Mouse (Mus musculus) embryo, embryonic 11.5 days (tissue): ENCODE results near the gene Ppfia3.

Source experiments
- DNase-seq: peaks from one replicate; pipeline ENCODE4 v3.0.0-alpha.2; 2012; ENCODE audit warnings: low read depth, low spot score

Ppfia3 gene

DNA sequence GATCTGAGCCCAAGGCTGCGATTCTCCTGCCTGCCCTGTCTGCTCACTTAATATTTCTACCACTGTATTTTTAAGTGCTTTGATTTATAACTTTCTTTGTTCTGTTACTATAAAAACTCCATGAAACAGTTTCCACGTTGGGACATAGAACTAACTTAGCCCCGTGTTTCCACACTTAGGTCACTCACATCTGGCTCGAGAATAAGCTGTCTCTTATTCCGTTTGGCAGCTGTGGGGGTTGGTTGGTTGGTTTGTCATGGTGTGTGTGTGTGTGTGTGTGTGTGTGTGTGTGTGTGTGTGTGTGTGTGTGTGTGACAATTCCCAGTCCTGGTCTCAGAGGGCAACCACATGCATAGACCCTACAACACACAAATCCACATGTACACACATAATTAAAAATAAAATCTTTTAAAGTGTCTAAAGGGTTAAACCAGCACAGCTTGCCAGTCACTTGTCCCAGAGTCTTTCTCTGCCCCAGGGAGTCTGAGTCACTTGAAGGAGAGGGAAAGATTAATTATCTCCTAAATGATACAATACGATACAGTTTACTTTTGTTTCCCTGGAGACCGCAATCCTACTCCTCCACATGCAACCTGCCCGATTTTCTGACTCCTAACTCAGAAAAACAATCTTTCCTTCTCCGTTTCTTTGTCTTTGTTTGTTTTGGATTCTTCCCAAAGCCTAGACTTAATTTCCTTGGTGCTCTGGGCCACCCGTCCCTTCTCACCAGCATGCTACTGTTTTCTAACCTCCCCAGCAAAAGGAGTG lies 53.9 kb downstream of the Ppfia3 start:
- DNase-seq: no peak

DNA sequence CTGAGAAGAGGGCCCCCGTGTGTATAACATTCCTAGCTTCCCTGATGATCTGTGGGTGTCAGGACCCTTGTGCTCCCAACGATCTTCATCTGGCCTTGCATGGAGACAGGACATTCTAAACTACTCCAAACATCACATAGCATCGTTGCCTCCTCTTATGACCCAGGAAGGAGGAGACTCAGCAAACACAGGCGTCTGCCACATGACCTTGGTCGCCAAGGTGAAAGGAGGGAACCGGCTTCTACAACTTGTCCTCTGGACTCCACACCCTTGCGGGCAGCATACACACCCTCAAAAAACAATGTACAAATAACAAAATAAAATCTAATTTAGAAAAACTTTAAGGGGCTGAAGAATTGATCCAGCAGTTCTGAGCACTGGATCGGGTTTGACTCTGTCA lies 54.8 kb downstream of the Ppfia3 start:
- DNase-seq: no peak

GRCm38 (mm10) chr7:45309455-45309854 lies 57.4 kb downstream of the Ppfia3 start:
- DNase-seq: peak; percentile 29

DNA sequence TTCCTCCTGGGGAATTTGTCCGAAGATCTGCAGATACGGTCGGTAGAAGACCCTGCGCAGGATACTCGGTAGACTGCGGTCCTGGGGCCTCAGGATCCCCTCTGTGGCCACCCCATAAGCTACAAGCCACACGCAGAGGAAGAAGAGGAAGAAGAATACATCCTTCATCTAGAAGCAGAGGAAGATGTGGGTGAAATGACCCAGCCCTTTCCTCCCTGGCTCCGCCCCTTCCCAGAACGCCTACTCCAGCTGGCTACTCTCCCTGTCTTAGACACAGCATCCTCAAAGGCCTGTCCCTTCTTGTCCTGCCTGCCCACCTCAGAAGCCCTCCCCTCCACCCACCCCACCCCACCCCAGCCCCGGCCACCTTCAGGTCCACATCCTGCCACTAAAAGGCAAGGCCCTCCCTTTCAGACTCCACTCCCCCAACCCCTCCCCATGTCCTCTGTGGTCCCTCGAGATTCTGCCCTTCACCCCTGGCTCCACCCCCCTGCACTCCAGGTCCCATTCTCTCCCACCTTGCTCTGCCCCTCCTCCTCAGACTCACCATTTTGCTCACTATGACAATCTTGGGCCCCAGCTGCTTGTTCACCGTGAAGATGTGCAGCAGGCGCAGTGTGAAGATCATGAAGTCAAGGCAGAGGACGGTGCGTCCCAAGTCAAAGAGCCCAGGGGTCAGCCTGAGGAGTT lies 58.1 kb downstream of the Ppfia3 start:
- no peak for DNase-seq

GRCm38 (mm10) chr7:45305275-45305674 lies 61.5 kb downstream of the Ppfia3 start:
- DNase-seq: peak; percentile 42

DNA sequence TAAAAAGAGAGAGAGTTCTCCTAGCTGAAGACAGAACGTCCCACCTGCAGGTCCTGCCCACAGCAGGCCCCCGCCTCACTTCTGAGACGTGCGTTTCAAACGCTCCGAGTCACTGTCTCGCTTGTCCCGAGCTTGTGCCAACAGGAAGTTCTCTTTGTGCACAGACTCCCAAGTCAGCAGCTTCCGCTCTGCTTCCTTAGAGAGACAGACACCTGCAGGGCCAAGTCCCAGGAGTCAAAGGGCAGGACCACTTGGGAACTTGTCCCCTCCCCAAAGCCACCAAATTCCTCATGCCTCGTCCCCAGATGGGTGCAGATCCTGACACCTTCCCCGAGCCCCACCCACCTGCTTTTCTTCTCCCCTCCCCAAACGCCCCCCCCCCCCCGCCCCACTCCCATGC lies 62.0 kb downstream of the Ppfia3 start:
- DNase-seq: no peak

- no peak for DNase-seq
Measured at GRCm38 (mm10) chr7:45302626-45303025, 64.2 kb downstream of the Ppfia3 start.

GRCm38 (mm10) chr7:45300270-45300669 lies 66.5 kb downstream of the Ppfia3 start:
- peak; percentile 46 for DNase-seq

DNA sequence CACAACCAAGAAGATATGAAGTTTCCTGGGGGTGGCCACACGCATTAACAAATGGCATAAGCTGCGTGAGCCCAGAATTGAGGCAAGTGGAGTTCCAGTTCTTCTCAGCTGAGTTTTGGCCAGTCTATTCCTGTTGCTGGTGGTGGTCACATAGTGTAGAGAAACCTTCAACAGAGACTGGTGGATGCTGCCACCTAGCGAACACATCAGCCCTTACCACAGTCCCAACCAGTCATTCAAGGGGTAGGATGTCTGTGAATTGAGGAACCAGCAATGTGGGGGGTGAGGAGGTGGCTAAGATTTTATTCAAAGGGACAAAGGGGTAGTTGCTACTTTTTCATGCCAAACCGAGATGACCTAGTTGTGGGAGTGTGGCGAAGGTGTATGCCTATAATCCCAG lies 67.1 kb downstream of the Ppfia3 start:
- DNase-seq: peak; percentile 51

GRCm38 (mm10) chr7:45297563-45297962 lies 69.3 kb downstream of the Ppfia3 start:
- no peak for DNase-seq

DNA sequence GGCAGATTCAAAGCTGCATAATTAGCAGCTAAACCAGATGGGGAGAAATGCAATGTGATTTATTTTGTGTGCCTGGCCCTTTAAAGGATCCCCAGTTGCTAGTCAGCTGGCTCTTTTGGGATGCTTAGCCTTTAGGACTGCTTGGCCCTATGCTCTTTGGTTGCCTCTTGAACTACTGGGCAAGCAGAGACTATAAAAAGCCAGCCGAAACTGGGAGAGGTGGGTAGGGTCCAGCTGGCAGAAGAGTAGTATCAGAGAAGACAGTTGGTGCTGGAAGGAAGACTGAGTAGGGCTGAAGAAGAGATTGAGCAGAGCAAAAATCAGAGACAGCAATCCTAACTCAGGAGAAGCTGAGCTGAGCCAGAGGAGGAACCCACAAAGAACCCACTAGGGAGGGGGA lies 70.2 kb downstream of the Ppfia3 start:
- no peak for DNase-seq
